Mouse (Mus musculus): ENCODE data around the gene Dagla. TPM values are rescaled to one million over a fixed set of nuclear protein-coding genes. Genes with fewer than 3 reads are reported as not detected.

Dagla gene
- polyA plus RNA-seq (2015; fragmentation: Nextera tagmentation; extraction: Ambion mirVana) = 6.1 and 6.3 TPM in 2 replicates

- no peaks in the 10 kb centered on the region for H3K36me3 ChIP-seq
- H3K9ac ChIP-seq = peak within 1 kb of the TSS; percentile 94
- peak within 1 kb of the TSS; percentile 80 for H3K4me3 ChIP-seq
- H3K27me3 ChIP-seq = peaks cover 65% of the 10 kb centered on the region
- H3K4me2 ChIP-seq = peak within 1 kb of the TSS; percentile 78
- peak; percentile 78 for ATAC-seq (ENCODE audit: low FRiP score)
- H3K4me1 ChIP-seq (replicated peaks) = peaks cover 34% of the 10 kb centered on the region
- no peak within 1 kb of the TSS for H3K27ac ChIP-seq
- H3K9me3 ChIP-seq = no peaks in the 10 kb centered on the region
- 8% methylated on average over 55 of the region's 56 CpGs for WGBS
Observed at GRCm38 (mm10) chr19:10304810-10305544, at the start of gene Dagla. Dagla (minus strand) TSS chr19:10304877.

DNA sequence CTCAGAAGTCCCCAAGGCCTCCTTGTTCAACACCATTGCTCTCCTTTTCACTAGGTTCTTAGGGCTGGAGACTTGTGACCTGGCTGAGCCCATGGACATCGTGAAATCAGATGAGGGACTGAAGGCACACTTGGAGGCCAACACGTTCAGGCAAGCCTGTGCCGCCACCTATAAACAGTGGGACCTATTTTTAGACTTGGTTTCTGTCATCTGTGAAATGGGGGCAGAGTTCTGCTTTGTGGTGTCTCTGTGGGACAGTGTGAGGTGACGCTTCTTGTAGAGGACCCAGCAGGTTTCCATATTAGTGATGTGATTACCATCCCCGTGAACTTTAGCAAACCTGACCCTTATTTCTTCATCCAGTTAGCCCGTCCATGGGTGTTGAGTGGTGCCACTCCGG, 47.5 kb upstream of the Dagla start:
- H3K27ac ChIP-seq = no peak overlapping the region
- H3K36me3 ChIP-seq = no peaks in the 10 kb centered on the region
- ATAC-seq (ENCODE audit: low FRiP score) = no peak
- H3K27me3 ChIP-seq = no peaks in the 10 kb centered on the region
- no peak overlapping the region for H3K4me2 ChIP-seq
- H3K9ac ChIP-seq = no peak overlapping the region
- H3K9me3 ChIP-seq = no peaks in the 10 kb centered on the region
- 92% methylated on average over 7 of the region's 7 CpGs for WGBS
- H3K4me3 ChIP-seq = no peak overlapping the region
- peaks cover 16% of the 10 kb centered on the region for H3K4me1 ChIP-seq (replicated peaks)

DNA sequence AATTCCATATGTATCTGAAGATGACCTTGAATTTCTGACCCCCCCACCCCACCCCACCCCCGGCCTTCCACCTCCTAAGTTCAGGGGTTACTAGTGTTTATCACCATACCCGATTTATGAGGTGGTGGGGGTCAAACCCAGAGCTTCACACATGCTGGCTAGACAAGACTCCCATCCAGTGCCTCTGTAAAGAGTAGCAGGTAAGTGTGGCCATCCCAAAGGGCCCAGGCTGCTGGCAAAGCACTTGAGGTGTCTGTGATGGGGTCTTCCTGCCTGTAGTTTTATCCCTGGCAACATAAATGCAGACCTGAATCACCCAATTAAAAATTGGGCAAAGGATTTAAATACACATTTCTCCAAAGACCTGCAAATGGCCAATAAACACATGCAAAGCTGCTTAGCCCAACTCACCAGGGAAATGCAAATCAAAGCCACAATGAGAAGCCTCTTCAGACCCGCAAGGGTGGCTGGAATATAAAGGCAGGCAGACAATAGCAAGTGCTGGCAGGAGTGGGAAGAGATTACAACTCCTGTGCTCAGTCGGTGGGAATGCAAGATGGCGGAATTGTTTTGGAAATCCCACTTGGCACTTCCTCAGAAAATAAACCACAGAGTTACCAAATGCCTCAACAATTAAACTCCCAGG, 43.1 kb upstream of the Dagla start:
- Histone ChIP-seq H3K27me3 (peaks cover 21% of the 10 kb centered on the region), H3K4me3 (no peak overlapping the region), H3K9ac (no peak overlapping the region), H3K9me3 (no peaks in the 10 kb centered on the region), H3K4me1 (replicated peaks) (peaks cover 6% of the 10 kb centered on the region; the same call in 1 of the 2 replicates), H3K27ac (no peak overlapping the region), H3K36me3 (no peaks in the 10 kb centered on the region), H3K4me2 (no peak overlapping the region)
- 48% methylated on average over 5 of the region's 5 CpGs for WGBS
- ATAC-seq (ENCODE audit: low FRiP score) = no peak

DNA sequence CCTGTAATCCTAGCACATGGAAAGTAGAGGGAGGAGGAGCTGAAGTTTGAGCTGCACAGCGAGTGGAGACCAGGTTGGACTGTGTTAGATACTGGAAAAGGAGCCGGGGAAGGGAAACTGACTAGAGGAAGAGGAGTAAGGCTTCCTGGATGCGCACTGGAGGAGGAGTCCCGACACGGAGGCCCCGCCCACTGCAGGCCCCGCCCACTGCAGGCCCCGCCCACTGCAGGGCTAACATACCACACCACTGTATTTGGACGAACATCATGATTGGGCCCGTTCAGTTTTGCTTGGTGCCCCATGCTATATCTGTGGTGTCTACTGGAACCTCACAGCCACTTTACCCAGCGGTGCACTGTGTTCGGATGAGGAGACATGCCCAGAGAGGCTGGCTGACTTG, 41.0 kb upstream of the Dagla start:
- Histone ChIP-seq H3K4me1 (replicated peaks) (peaks cover 22% of the 10 kb centered on the region), H3K36me3 (no peaks in the 10 kb centered on the region), H3K4me2 (no peak overlapping the region), H3K9me3 (no peaks in the 10 kb centered on the region), H3K27ac (no peak overlapping the region), H3K27me3 (peaks cover 22% of the 10 kb centered on the region), H3K9ac (no peak overlapping the region), H3K4me3 (no peak overlapping the region)
- WGBS = 46% methylated on average over 12 of the region's 12 CpGs
- no peak for ATAC-seq (ENCODE audit: low FRiP score)

DNA sequence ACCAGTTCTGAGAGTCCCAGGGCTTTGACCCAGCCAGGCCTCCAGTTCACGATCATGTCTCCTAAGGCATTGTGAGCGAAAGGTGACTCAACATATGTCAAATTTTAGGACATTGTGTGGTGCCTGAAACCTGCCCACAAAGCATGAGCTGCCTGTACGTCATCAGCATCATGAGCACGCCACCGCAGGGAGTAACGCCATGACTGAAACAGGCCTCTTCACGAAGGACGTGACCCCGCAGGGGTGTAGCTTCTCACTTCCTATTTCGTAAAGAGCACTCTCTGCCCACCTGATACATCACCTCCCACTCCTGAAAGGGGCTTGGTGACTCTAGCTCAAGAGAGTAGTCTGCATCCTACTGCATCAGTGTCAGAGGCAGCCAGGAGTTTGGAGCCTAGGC, 39.2 kb upstream of the Dagla start:
- Histone ChIP-seq H3K36me3 (no peaks in the 10 kb centered on the region), H3K4me1 (replicated peaks) (peaks cover 26% of the 10 kb centered on the region), H3K4me2 (no peak overlapping the region), H3K27me3 (peaks cover 35% of the 10 kb centered on the region), H3K4me3 (no peak overlapping the region), H3K9me3 (no peaks in the 10 kb centered on the region), H3K27ac (no peak overlapping the region), H3K9ac (no peak overlapping the region)
- 84% methylated on average over 10 of the region's 10 CpGs for WGBS
- ATAC-seq (ENCODE audit: low FRiP score) = no peak

DNA sequence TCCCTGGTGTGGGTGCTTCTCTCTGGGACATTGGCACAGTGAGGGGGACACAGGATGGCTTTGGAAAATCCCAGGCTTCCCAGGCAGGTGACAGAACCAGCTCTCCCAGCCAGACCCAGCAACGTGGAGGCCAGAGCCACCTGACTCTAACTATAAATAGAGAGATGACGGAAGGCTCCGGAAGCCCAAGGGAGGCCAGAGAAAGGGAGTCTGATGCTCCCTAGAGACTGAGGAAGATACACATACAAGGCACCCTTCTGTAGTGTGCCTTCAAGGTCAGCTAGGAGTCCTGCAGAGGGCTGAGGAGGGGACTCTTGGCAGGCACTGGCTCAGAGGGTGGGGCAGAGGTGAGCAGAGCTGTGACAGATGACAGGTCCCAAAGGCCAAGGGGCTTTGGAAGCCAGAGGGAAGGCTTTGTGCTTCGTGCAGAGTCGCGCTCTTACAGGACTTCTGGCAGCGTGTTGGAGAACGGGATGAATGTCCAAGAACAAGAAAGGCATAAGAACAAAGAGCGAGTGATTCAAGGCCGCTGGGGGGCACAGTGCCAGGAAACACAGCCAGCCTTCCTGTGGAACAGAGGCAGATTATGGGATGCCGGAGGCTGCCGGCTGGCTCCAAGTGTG, 37.3 kb upstream of the Dagla start:
- H3K9ac ChIP-seq = peak overlapping the region; percentile 19; the same call in 1 of the 2 replicates
- no peaks in the 10 kb centered on the region for H3K36me3 ChIP-seq
- no peak overlapping the region for H3K4me2 ChIP-seq
- H3K4me1 ChIP-seq (replicated peaks) = peaks cover 26% of the 10 kb centered on the region
- peak overlapping the region; percentile 70 for H3K27ac ChIP-seq
- peak; percentile 47 for ATAC-seq (ENCODE audit: low FRiP score)
- H3K4me3 ChIP-seq = no peak overlapping the region
- H3K9me3 ChIP-seq = no peaks in the 10 kb centered on the region
- 27% methylated on average over 12 of the region's 12 CpGs for WGBS
- H3K27me3 ChIP-seq = peaks cover 47% of the 10 kb centered on the region

- no peaks in the 10 kb centered on the region for H3K9me3 ChIP-seq
- no peak overlapping the region for H3K4me2 ChIP-seq
- 14% methylated on average over 11 of the region's 11 CpGs for WGBS
- H3K36me3 ChIP-seq = no peaks in the 10 kb centered on the region
- H3K27ac ChIP-seq = no peak overlapping the region
- no peak for ATAC-seq (ENCODE audit: low FRiP score)
- no peak overlapping the region for H3K9ac ChIP-seq
- H3K4me3 ChIP-seq = no peak overlapping the region
- peaks cover 23% of the 10 kb centered on the region for H3K4me1 ChIP-seq (replicated peaks)
- peaks cover 51% of the 10 kb centered on the region for H3K27me3 ChIP-seq
Observed at GRCm38 (mm10) chr19:10341152-10341551, 36.5 kb upstream of the Dagla start.

GRCm38 (mm10) chr19:10340661-10341060, 36.0 kb upstream of the Dagla start:
- Histone ChIP-seq H3K4me1 (replicated peaks) (peaks cover 23% of the 10 kb centered on the region), H3K27ac (no peak overlapping the region), H3K27me3 (peaks cover 49% of the 10 kb centered on the region), H3K9me3 (no peaks in the 10 kb centered on the region), H3K4me3 (no peak overlapping the region), H3K4me2 (no peak overlapping the region), H3K9ac (no peak overlapping the region), H3K36me3 (no peaks in the 10 kb centered on the region)
- 41% methylated on average over 5 of the region's 5 CpGs for WGBS
- ATAC-seq (ENCODE audit: low FRiP score) = no peak

DNA sequence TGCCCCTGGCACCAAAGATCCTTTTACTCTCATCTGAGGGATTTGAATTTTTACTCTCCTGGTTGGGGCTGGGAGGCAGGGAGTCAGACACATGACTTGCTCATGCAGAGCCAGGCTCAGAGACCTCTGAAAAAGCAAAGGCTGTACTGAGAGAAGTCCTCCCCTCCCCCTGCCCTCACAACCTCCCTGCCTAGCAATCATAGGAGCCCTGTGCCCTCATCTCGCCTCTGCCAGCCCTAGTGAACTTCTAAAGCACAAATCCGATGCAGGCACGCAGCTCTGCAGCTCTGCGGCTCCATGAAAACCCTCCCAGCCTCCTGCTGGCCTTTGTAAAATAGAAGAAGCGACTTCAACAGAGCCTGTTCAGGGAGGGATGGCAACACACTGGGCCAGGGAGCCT, 34.6 kb upstream of the Dagla start:
- 9% methylated on average over 5 of the region's 5 CpGs for WGBS
- Histone ChIP-seq H3K27me3 (peaks cover 45% of the 10 kb centered on the region), H3K4me1 (replicated peaks) (peaks cover 23% of the 10 kb centered on the region), H3K4me2 (no peak overlapping the region), H3K27ac (no peak overlapping the region), H3K4me3 (no peak overlapping the region), H3K9me3 (no peaks in the 10 kb centered on the region), H3K36me3 (no peaks in the 10 kb centered on the region), H3K9ac (peak overlapping the region; percentile 14; the same call in 1 of the 2 replicates)
- ATAC-seq (ENCODE audit: low FRiP score) = no peak

DNA sequence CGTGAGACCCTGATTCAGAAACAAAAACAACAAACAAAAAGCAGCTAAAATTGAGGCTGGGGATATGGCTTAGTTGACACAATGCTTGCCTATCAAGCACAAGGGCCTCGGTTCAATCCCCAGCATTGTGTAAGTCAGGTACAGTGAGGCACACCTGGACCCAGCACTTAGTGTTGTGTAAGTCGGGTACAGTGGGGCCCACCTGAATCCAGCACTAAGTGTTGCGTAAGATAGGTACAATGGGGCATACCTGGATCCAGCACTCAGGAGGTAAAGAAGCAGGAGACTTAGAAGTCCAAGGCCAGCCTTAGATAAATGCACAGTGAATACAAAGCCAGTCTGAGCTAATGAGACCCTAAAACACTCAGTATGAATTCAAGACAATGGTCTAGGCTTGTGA, 34.0 kb upstream of the Dagla start:
- H3K4me1 ChIP-seq (replicated peaks) = peaks cover 23% of the 10 kb centered on the region
- 89% methylated on average over 4 of the region's 4 CpGs for WGBS

GRCm38 (mm10) chr19:10334467-10334866, 29.8 kb upstream of the Dagla start:
- 0 out of 2 replicates have a peak, but pooled peaks have one; percentile 28 for ATAC-seq (ENCODE audit: low FRiP score)
- Histone ChIP-seq H3K36me3 (no peaks in the 10 kb centered on the region), H3K4me2 (no peak overlapping the region), H3K4me3 (no peak overlapping the region), H3K27me3 (peaks cover 39% of the 10 kb centered on the region), H3K9ac (no peak overlapping the region), H3K4me1 (replicated peaks) (peaks cover 6% of the 10 kb centered on the region; the same call in 1 of the 2 replicates), H3K9me3 (no peaks in the 10 kb centered on the region), H3K27ac (no peak overlapping the region)
- 70% methylated on average over 4 of the region's 4 CpGs for WGBS

More for the DNA sequence above, 34.0 kb upstream of the Dagla start:
- H3K27me3 ChIP-seq = peaks cover 40% of the 10 kb centered on the region
- no peak overlapping the region for H3K27ac ChIP-seq
- H3K9me3 ChIP-seq = no peaks in the 10 kb centered on the region
- H3K36me3 ChIP-seq = no peaks in the 10 kb centered on the region
- no peak overlapping the region for H3K4me2 ChIP-seq
- no peak for ATAC-seq (ENCODE audit: low FRiP score)
- no peak overlapping the region for H3K9ac ChIP-seq
- no peak overlapping the region for H3K4me3 ChIP-seq

DNA sequence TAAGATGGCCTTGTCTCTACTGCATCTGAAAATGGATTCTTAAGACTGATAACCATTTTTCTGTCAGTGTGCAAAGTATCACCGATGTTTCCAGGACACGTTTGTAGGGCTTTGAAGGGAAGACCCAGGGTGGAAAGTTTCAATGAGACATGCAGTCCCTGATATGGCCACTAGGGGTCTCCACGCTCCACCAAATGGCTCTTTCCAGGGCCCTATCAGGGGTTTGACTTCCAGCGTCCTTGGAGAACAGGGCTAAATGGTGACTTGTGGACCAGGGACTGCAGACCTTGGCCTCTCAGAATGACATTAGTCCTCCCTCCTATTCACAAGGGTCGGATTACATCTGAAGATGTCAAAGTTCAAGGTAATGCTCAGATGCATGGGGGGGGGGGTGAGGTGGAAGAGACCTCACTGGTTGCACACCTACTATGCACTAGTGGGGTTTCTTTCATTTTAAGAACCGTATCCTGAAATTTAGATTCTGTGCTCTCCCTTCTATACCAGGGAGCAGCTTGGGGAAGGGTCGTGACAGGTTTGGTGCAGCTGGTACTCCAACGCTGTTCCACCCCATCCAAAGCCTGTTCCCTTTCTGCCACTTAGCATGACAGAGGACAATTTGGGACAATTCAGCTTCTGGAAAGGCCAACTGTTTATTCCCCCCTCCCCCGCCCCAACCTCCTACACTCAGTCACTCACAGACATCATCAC, 29.0 kb upstream of the Dagla start:
- ATAC-seq (ENCODE audit: low FRiP score) = peak; percentile 62
- H3K9me3 ChIP-seq = no peaks in the 10 kb centered on the region
- WGBS = 35% methylated on average over 9 of the region's 9 CpGs

More for the DNA sequence above, 29.0 kb upstream of the Dagla start:
- no peak overlapping the region for H3K9ac ChIP-seq
- no peak overlapping the region for H3K4me3 ChIP-seq
- H3K27me3 ChIP-seq = peaks cover 41% of the 10 kb centered on the region
- H3K4me1 ChIP-seq (replicated peaks) = peaks cover 2% of the 10 kb centered on the region; the same call in 1 of the 2 replicates
- H3K4me2 ChIP-seq = no peak overlapping the region
- H3K27ac ChIP-seq = no peak overlapping the region
- no peaks in the 10 kb centered on the region for H3K36me3 ChIP-seq

All from hindbrain, embryonic 13.5 days (tissue).